Mouse (Mus musculus): ENCODE data around the gene Pitpnm2. TPM values are rescaled to one million over a fixed set of nuclear protein-coding genes. Genes with fewer than 3 reads are reported as not detected.

Gene Pitpnm2
- polyA plus RNA-seq, 1 experiment from 2014 or later, result 9.8 TPM

DNA sequence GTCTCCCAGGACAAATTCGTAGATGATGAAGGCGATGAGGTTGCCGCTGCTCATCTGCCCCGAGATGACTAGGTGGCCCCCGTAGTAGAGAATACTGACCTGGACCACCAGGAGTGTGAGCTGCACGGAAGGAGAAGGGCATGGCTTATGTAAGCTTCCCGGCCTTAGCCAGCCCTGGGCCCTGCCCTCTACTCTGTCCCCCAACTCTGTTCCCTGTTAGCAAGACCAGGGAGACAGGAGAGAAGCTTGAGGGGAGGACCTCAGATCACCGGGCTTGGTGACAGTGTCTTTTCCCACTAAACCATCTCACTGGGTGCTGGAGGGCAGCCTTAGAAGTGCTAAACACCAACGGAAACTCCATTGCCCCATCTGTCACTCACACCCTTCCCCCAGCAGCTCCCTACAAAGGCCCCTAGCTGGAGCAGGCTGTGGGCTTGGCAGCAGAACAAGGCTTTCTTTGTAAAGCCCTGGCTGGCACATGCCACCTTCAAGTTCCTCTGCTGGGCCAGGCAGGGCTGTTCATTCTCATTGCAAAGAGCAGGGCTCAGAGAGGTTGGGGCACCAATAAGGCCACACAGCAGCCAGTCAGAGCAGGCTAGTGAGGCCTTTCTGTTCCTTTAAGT lies 170.7 kb downstream of the Pitpnm2 start:
- Histone ChIP-seq H3K4me3 (ENCODE audit: low read depth, low read length) (no peak overlapping the region), H3K9me3 (ENCODE audit: low read depth, low read length) (no peaks in the 10 kb centered on the region), H3K9ac (no peak overlapping the region), H3K4me2 (no peak overlapping the region), H3K4me1 (ENCODE audit: insufficient read depth) (no peaks in the 10 kb centered on the region; the same call in 1 of the 2 replicates), H3K27ac (ENCODE audit: low read depth) (no peak overlapping the region), H3K27me3 (ENCODE audit: insufficient read depth, low read length) (no peaks in the 10 kb centered on the region), H3K36me3 (ENCODE audit: insufficient read depth) (no peaks in the 10 kb centered on the region)
- WGBS, result 48% methylated on average over 9 of the region's 9 CpGs
- TF ChIP-seq CTCF (IDR thresholded peaks at IDR 0.05; ENCODE audit: low read depth), result no peak
- peak; percentile 57 for DNase-seq
- peak; percentile 7; the same call in 1 of the 2 replicates for ATAC-seq (ENCODE audit: insufficient read depth)

DNA sequence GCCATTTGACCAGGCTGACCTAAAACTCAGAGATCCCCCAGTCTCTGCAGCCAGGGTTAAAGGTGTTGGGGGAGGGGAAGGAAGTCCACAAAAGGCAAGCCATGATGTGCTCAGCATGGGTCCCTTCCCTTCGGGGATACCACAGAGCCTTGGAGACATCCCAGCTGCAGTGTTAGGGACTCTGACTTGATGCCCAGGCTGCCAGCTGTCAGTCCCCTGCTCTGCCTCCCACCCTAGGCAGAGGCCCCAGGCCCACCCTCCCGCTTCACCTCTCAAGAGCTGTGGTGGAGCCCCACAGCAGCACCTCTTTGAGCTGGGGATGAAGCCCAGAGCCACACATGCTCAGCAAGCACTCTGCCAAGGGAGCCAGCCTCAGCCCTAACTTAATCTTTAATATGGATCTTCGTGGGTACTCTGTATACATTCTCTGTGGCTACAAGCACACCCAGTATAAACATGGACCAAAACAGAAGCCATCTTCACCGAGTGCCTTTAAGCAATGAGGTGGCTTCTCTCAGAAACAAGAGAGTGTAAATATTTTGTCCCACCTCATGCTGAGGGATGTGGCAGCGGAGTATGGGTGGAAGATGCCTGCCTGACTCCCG lies 171.6 kb downstream of the Pitpnm2 start:
- Histone ChIP-seq H3K4me2 (no peak overlapping the region), H3K27me3 (ENCODE audit: insufficient read depth, low read length) (no peaks in the 10 kb centered on the region), H3K9ac (no peak overlapping the region), H3K4me1 (ENCODE audit: insufficient read depth) (peaks cover 5% of the 10 kb centered on the region; the same call in 1 of the 2 replicates), H3K4me3 (ENCODE audit: low read depth, low read length) (no peak overlapping the region), H3K27ac (ENCODE audit: low read depth) (no peak overlapping the region), H3K36me3 (ENCODE audit: insufficient read depth) (no peaks in the 10 kb centered on the region), H3K9me3 (ENCODE audit: low read depth, low read length) (no peaks in the 10 kb centered on the region)
- ATAC-seq (ENCODE audit: insufficient read depth), result no peak
- WGBS, result 55% methylated on average over 6 of the region's 6 CpGs
- DNase-seq, result no peak
- no peak for TF ChIP-seq CTCF (IDR thresholded peaks at IDR 0.05; ENCODE audit: low read depth)

DNA sequence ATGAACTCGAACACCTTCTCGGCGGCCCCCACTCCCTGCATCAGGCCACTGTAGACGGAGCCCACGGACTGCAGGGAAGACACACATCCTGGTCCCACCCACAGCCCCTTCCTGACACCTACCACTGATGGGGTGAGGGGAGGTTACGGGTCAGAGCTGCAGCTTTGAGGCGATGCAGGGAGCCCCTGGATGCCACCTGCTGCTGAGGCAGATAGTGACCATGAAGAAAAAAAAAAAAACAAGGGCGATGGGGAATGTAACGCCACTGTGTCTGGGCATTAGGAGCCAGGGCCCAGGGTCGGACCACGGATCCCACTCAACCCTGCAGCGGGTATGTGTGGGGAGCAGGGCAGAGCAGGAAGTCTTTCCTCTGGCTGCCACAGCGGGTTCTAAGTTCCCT lies 172.3 kb downstream of the Pitpnm2 start:
- ATAC-seq (ENCODE audit: insufficient read depth), result no peak
- 82% methylated on average over 13 of the region's 13 CpGs for WGBS
- no peak overlapping the region for H3K4me3 ChIP-seq (ENCODE audit: low read depth, low read length)
- no peaks in the 10 kb centered on the region for H3K9me3 ChIP-seq (ENCODE audit: low read depth, low read length)
- no peaks in the 10 kb centered on the region for H3K36me3 ChIP-seq (ENCODE audit: insufficient read depth)
- DNase-seq, result no peak
- H3K4me1 ChIP-seq (ENCODE audit: insufficient read depth), result peaks cover 5% of the 10 kb centered on the region; the same call in 1 of the 2 replicates
- no peaks in the 10 kb centered on the region for H3K27me3 ChIP-seq (ENCODE audit: insufficient read depth, low read length)
- H3K4me2 ChIP-seq, result no peak overlapping the region
- H3K27ac ChIP-seq (ENCODE audit: low read depth), result no peak overlapping the region
- H3K9ac ChIP-seq, result no peak overlapping the region
- no peak for TF ChIP-seq CTCF (IDR thresholded peaks at IDR 0.05; ENCODE audit: low read depth)

DNA sequence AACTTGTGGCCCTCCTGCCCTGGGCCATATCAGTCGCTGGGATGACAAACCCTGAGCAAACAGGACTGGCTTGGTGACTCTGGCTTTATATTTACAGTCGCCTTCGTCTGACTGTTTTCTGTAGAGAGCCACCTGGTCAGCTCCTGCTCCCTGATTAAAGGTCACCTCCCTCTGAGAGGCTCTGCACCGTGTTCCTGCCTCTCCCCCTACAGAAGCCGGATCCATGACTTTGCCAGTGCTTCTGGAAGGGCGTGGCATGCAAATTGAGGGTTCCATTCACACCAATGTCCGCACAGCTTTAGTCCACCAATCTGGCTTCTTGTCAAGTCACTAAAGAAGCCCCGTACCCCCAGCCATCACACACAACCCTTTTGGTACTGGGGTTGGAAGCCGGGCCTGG lies 173.0 kb downstream of the Pitpnm2 start:
- DNase-seq (no peak), ATAC-seq (ENCODE audit: insufficient read depth) (no peak)
- Histone ChIP-seq H3K4me2 (no peak overlapping the region), H3K36me3 (ENCODE audit: insufficient read depth) (no peaks in the 10 kb centered on the region), H3K27ac (ENCODE audit: low read depth) (no peak overlapping the region), H3K9me3 (ENCODE audit: low read depth, low read length) (no peaks in the 10 kb centered on the region), H3K9ac (no peak overlapping the region), H3K4me1 (ENCODE audit: insufficient read depth) (peaks cover 5% of the 10 kb centered on the region; the same call in 1 of the 2 replicates), H3K27me3 (ENCODE audit: insufficient read depth, low read length) (no peaks in the 10 kb centered on the region), H3K4me3 (ENCODE audit: low read depth, low read length) (no peak overlapping the region)
- WGBS, result 47% methylated on average over 9 of the region's 9 CpGs
- TF ChIP-seq CTCF (IDR thresholded peaks at IDR 0.05; ENCODE audit: low read depth), result no peak

DNA sequence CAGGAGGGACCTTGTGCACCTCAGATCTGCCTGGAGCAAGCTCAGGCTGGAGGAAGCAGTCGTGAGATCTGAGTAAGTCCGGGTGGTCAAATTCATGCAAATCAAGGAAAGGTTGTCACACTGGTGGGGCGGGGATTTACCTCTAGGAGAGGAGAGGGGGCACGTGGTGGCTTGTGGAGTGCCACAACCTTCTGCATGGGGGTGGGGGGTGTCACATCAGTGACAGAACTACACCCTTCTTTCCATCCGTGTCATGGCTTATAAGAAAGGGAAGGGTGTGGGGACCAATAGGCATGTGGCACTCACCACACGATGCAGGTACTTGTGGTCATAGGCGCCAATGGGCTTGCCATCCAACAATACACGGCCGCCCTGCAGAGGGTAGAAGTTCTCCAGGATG lies 173.8 kb downstream of the Pitpnm2 start:
- 60% methylated on average over 9 of the region's 9 CpGs for WGBS

GRCm38 (mm10) chr5:124074845-124075307 lies 174.7 kb downstream of the Pitpnm2 start:
- H3K4me2 ChIP-seq, result no peak overlapping the region
- H3K36me3 ChIP-seq (ENCODE audit: insufficient read depth), result no peaks in the 10 kb centered on the region
- H3K4me1 ChIP-seq (ENCODE audit: insufficient read depth), result peaks cover 5% of the 10 kb centered on the region; the same call in 1 of the 2 replicates
- TF ChIP-seq CTCF (IDR thresholded peaks at IDR 0.05; ENCODE audit: low read depth), result no peak
- H3K27me3 ChIP-seq (ENCODE audit: insufficient read depth, low read length), result no peaks in the 10 kb centered on the region
- H3K4me3 ChIP-seq (ENCODE audit: low read depth, low read length), result no peak overlapping the region
- no peaks in the 10 kb centered on the region for H3K9me3 ChIP-seq (ENCODE audit: low read depth, low read length)
- H3K9ac ChIP-seq, result no peak overlapping the region
- H3K27ac ChIP-seq (ENCODE audit: low read depth), result no peak overlapping the region
- peak; percentile 77 for DNase-seq
- peak; percentile 62; the same call in 1 of the 2 replicates for ATAC-seq (ENCODE audit: insufficient read depth)
- 13% methylated on average over 10 of the region's 10 CpGs for WGBS

More for the DNA sequence above, 173.8 kb downstream of the Pitpnm2 start:
- H3K9me3 ChIP-seq (ENCODE audit: low read depth, low read length), result no peaks in the 10 kb centered on the region
- no peak overlapping the region for H3K27ac ChIP-seq (ENCODE audit: low read depth)
- peaks cover 5% of the 10 kb centered on the region; the same call in 1 of the 2 replicates for H3K4me1 ChIP-seq (ENCODE audit: insufficient read depth)
- TF ChIP-seq CTCF (IDR thresholded peaks at IDR 0.05; ENCODE audit: low read depth), result no peak
- H3K4me3 ChIP-seq (ENCODE audit: low read depth, low read length), result no peak overlapping the region
- no peaks in the 10 kb centered on the region for H3K27me3 ChIP-seq (ENCODE audit: insufficient read depth, low read length)
- ATAC-seq (ENCODE audit: insufficient read depth) (no peak), DNase-seq (no peak)
- no peak overlapping the region for H3K4me2 ChIP-seq
- no peaks in the 10 kb centered on the region for H3K36me3 ChIP-seq (ENCODE audit: insufficient read depth)
- no peak overlapping the region for H3K9ac ChIP-seq

DNA sequence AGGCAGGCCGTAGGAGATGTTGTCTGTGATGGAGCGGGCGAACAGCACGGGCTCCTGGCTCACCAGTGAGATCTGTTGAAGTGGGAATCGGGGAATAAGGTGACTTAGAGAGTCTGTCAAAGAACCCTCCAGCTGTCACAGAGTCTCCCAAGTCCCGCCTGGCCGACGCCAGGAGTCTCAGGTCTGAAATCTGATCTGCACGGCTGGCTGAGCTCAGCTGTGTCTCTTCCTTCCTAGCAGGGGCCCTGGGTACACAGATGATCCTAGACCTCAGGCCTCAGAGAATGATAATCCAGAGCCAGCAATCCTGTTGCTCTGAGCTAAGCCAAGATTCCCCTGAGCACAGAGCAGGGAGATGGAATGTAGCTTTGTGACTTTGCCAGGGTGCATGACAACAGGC lies 175.9 kb downstream of the Pitpnm2 start:
- no peak overlapping the region for H3K4me2 ChIP-seq
- H3K4me3 ChIP-seq (ENCODE audit: low read depth, low read length), result no peak overlapping the region
- H3K4me1 ChIP-seq (ENCODE audit: insufficient read depth), result peaks cover 5% of the 10 kb centered on the region; the same call in 1 of the 2 replicates
- no peak for ATAC-seq (ENCODE audit: insufficient read depth)
- no peaks in the 10 kb centered on the region for H3K36me3 ChIP-seq (ENCODE audit: insufficient read depth)
- no peak for TF ChIP-seq CTCF (IDR thresholded peaks at IDR 0.05; ENCODE audit: low read depth)
- WGBS, result 36% methylated on average over 9 of the region's 9 CpGs
- no peak overlapping the region; the same call in 1 of the 2 replicates for H3K27ac ChIP-seq (ENCODE audit: low read depth)
- no peak overlapping the region for H3K9ac ChIP-seq
- no peaks in the 10 kb centered on the region for H3K27me3 ChIP-seq (ENCODE audit: insufficient read depth, low read length)
- no peak for DNase-seq
- H3K9me3 ChIP-seq (ENCODE audit: low read depth, low read length), result no peaks in the 10 kb centered on the region
